Mouse (Mus musculus): ENCODE results near the gene Pdlim7.

Gene Pdlim7

DNA sequence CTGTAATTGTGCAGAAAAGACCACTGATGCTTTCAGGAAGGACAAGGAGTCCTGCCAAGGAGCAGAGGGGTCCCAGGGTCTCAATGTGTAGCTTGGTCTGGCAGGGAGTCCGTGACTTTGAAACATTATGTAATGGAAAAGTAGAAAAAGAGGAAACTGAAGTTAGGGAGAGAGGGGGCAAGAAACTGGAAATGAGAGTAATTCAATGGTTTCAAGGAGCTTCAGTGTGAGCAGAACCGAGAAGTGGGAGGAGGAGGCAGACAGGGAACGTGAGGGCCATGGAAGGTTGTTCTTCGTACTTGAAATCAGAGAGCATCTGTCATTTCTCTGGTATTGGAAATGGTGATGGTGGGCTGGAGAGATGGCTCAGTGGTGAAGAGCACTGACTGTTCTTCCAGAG lies 6.1 kb upstream of the Pdlim7 start:
- no peak for DNase-seq (ENCODE audit: low spot score in 2 of 2)

DNA sequence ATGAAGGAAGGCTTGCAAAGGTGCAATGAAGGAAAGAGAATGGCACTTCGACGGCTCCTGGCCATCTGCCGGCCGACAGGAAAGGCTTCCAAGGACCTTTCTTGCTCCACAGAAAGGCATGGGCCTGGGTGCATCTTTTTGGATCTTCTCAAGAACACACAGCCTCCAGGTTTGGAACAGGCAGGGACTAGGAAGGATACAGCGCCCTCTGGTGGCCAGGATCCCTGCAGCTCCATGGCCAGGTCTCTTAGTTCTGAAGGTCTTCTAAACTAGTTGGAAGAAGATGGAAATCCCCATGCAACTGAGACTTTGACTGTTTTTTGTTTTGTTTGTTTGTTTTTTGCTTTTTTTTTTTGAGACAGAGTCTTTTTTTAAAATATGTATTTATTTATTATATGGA lies 3.5 kb upstream of the Pdlim7 start:
- peak; percentile 87 to 94 for DNase-seq (ENCODE audit: low spot score in 2 of 2)

DNA sequence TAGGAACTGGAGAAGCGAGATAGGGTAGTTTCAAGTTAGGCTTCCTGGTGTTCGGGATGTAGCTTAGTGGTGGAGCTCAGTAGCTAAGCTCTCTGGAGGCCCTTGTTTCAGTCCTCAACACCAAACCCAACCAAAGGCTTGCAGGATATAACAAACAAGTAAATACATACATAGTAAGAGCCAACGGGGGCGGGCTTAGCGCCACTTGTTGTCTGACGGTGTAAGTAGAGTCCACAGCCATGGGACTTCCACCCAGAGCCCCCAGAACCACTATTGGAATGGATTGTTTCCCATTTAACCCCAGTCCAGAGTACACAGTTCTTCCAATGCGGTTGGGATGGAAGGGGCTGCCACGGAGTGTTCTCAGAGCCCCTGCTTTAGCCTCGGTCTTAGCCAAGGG lies 352 bp upstream of the Pdlim7 start:
- DNase-seq (ENCODE audit: low spot score in 2 of 2) = no peak

DNA sequence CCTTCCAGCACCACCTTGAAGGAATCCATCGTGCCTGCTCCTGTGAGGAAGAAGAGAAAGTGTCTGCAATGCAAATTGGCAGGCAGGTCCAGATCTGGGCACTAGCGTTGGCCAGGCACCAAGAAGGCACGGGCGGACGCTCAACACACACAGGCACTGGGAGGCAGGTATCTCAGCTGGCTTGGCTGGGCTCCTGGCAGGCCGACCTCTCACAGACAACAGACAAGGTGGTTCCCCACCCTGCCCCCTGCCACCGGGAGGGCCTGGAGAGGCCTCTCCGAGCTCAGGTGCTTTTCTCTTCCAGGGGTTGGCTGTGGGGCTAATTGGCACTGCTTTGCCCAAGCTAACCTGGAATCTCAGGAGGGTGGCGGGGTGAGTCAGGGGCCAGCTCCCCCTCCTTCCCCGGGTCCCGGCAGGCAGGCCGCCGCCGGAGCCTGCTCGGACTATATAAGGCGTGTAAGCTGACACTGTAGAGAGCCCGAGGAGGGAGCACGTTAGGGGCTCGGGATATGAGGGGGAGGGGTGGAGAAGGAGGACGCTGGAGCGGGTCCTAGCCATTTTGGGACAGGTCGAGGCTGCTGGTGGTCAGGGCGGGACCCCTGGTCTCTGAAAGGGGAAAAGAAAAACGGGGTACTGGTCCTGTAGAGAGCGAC lies 971 bp downstream of the Pdlim7 start:
- DNase-seq (ENCODE audit: low spot score in 2 of 2) = peak in 1 of 2 experiments; percentile 16

DNA sequence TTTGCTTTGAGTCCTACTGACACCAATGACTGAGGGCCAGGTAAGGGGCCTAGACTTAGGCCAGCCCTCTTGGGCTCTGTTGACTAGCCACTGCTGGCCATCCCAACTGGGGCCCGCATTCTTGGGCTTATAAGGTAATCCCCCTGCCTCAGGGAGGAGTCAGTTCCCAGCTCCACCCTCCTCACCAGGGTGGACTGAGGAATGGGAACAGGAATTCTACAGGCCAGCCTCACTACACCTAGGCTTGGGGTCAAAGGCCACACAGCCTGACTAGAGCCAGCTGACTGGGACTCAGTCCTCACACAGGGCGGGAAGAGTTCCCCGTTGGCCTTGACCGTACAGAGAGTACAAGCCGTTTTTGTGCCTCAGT lies 2.0 kb downstream of the Pdlim7 start:
- DNase-seq (ENCODE audit: low spot score in 2 of 2) = no peak

DNA sequence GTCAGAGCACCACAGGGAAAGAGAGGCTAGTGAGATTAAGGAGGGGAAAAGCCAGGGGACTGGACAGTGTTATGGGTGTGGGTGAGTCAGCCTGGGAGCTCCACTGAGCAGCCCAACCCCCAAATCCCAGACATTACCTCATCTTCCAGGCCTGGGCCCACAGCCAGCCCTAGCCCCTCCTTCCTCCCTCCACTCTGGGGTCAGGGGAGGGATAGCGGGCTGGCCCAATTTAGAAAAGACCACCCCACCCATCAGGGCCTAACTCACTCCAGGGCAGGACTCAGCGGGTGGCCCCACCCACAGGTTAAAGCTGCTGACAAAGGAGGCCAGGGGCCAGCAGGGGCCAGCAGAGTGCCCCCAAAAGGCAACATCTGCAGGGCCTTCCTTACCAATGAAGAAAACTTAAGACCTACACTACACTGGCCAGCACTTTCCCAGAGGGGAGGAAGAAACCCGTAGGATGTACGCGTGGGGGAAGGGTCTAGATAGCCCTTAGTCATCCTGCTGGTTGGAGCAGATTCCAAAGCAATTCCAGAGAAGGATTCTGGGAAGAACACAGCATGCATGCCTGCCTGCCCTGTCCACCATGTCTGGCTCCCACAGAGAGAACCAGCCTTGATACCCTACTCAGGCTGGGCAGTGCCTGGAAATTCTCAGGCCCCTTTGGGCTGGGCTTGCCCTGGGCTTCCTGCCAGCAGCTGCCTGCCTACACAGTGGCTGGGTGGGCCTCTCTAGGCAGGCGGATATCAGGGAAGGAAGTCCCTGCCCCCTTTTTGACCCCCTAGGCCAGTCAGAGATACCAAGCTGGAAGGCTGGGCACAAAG lies 2.6 kb downstream of the Pdlim7 start:
- DNase-seq (ENCODE audit: low spot score in 2 of 2) = no peak

DNA sequence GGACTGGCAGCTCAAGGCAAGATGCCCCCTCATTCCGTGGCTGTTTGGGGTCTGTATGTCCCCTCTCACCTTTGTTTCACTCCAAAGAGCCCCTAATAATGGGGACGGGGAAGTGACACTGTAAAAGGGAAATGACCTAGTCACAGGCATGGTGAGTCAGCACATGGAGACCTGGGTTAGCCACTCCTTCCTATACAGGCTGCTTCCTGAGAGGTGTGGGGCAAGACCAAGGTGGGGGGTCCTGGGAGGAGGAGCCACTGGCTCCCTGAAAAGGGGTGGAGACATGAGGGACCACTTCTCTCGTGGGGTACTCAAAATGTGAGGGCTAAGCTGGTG lies 3.2 kb downstream of the Pdlim7 start:
- DNase-seq (ENCODE audit: low spot score in 2 of 2) = no peak

DNA sequence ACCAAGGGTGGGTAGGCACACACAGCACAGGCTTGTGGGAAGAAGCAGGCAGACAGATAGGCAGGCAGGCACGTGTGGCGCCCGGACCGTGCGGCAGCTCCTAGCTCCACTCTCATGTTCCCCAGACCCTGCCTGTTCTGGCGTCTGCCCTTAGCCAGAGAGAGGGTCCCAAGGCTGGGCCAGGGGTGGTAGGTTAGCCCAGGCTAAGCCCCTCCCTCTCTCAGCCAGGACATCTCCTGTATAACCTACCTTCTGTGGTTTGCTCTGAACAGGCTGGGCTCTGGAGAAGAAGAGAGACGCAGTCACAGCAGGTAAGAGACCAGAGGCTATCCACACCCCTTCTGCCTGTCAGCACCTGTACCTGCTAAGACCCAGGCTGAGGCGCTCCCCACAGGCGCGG lies 4.9 kb downstream of the Pdlim7 start:
- no peak for DNase-seq (ENCODE audit: low spot score in 2 of 2)

DNA sequence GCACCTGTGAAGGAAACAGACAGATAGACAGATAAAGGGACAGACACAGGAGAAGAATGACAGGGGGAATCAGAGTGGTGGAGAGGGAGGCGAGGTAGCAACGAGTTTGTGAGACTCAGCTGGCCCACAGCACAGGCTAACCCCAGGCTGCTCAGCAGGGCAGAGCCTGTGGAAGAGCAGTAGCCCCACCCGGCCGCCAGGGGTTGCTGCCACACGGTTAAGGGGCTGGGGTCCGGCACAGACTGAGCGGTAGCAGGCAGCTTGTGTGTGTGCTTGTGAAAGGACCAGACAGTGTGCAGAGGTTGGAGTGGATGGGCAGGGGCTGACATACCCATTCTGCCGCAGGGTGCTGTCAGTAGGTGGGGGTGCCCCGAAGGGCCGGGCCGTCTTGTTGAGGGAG lies 5.6 kb downstream of the Pdlim7 start:
- DNase-seq (ENCODE audit: low spot score in 2 of 2) = no peak

DNA sequence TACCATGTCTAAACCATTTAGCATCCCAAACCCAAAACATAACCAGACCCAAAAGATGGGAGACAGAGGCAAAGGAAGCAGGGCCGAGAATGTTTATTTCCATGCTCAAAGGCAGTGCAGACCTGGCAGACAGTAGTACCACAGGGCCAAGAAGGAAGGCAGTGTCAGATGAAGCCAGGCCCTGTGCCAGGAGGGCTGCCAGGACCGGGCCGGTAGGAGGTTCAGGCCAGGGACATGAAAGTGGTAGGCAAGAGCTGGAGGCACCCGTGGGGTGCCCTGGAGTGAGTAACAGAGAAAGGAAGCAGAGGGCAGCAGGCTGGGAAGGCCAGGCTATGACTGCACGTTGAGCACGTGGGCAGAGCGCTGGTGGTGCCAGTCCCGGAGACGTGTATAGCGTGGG lies 6.8 kb downstream of the Pdlim7 start:
- no peak for DNase-seq (ENCODE audit: low spot score in 2 of 2)

DNA sequence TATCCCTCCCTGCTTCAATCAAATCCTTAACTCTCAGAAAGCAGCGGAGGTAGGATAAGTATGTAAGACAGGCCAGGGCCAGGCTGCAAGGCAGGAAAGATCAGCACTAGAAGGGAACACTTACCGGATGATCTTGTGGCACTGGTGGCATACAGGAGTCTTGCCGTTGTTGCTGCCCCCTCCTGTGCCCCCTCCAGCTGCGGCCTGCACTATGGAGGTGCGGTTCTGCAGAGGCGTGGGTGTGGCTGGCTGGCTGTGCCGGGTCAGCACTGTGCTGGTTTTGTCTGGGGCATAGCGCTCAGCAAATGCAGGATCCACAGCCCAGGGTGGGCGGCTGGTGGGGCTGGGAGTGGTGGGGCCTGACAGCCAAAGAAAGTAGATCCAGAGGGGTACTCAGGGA lies 7.7 kb downstream of the Pdlim7 start:
- DNase-seq (ENCODE audit: low spot score in 2 of 2) = no peak

DNA sequence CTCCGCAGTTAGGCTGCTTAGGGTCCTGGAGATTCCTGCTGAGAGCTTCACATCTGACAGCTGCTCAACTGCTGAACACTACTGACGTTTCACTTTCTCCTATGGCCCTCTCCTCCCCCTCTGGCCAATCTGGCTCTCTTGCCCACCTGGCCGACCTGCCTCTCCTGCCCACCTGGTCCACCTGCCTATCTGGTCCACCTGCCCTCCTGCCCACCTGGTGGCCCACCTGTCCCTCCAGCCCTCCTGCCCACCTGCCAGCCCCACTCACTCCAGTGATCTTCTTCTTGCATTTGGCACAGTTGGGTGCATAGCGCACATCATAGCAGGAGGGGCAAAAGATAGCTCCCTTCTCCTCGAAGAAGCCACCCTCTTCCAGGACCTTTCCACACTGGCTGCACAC lies 9.1 kb downstream of the Pdlim7 start:
- no peak for DNase-seq (ENCODE audit: low spot score in 2 of 2)

DNA sequence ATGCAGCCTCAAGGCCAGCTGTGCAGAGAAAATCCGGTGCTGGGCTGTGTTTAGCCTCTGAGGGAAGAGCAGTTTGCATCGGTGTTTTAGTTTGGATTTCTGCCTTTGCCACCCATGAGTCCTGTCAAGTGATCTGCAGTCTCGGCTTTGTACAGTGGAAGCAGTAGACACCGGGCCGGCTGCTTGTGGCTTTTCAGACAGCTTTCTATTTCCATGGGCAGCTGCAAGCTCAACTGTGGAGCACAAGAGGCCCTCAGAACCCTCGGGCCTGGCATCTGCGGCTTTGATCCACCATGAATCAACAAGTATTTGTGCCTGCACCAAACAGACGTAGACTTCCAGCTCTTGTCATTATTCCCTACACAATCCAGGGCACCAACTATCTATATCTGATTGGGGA lies 11.1 kb downstream of the Pdlim7 start:
- DNase-seq (ENCODE audit: low spot score in 2 of 2) = peak in 1 of 2 experiments; percentile 16

DNA sequence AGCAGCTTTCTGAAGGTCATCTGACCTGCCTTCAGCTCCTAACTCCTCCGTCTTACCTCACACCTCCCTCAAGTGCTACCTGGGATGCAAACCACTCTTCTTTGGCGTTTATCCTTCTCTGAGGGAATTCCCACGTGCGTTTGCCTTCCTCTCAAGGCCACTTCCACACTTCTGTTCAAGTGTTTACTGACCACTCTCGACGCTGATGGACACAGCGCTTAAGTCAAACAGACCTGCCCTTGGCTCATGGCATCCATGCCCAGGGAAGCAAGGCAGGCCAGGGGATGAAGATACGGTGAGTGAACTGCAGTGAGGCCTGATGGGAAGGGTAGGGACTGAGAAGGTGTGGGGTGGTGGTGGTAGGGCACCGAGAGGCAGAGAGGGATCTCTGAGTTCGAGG lies 12.9 kb downstream of the Pdlim7 start:
- no peak for DNase-seq (ENCODE audit: low spot score in 2 of 2)

DNA sequence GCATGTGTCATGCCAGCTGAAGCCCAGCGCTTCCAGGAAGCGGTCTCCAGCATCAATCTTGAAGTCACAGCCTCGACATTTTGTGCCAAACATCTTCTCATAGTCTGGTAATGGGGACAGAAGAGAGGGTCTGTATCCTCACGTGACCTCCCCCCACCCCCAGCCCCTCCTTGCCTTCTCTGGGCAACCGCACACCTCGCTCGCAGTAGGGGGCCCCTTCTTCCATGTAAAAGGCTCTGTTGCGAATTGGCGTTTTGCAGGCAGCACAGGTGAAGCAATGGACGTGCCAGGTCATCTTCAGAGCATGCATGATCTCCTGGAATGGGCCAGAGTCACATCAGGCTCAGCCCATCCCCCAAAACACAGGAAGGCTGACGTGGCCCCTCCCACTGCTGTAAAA lies 14.6 kb downstream of the Pdlim7 start:
- no peak for DNase-seq (ENCODE audit: low spot score in 2 of 2)

DNA sequence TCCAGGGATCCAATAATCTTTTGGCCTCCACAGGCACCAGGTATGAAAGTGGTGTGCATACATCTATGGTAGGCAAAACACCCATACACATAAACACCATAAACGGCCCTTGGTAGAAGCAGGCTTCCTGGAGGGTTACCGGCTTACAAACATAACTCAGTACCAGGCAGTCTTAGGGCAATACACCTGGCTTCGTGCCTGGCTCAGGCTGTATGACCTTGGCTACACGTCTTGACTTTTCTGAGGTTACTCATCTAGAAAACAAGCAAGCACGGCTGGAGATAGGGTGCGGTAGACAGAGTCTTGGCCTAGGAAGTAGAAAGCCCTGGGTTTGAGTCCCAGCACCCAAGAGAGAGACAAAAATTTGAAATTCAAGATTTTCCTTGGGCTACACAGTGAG lies 16.8 kb downstream of the Pdlim7 start:
- DNase-seq (ENCODE audit: low spot score in 2 of 2) = no peak

DNA sequence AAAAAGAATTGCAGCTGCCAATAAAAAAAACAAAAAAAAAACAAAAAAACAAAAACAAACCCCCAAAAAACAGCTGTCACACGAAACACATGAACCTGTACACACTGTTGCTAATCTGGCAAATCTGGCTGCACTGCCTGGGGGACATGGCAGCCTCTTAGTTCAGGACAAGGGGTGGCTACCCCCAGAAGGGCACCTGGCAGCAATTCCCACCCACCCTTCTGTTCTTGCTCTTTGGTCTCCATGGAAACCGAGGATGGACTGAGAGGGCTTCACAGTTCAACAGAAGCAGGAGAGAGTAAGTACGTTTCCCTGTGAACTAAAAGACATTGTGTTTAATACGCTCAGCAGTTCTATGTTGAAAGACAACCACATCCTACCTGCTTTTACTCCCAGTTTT lies 17.8 kb downstream of the Pdlim7 start:
- no peak for DNase-seq (ENCODE audit: low spot score in 2 of 2)

DNA sequence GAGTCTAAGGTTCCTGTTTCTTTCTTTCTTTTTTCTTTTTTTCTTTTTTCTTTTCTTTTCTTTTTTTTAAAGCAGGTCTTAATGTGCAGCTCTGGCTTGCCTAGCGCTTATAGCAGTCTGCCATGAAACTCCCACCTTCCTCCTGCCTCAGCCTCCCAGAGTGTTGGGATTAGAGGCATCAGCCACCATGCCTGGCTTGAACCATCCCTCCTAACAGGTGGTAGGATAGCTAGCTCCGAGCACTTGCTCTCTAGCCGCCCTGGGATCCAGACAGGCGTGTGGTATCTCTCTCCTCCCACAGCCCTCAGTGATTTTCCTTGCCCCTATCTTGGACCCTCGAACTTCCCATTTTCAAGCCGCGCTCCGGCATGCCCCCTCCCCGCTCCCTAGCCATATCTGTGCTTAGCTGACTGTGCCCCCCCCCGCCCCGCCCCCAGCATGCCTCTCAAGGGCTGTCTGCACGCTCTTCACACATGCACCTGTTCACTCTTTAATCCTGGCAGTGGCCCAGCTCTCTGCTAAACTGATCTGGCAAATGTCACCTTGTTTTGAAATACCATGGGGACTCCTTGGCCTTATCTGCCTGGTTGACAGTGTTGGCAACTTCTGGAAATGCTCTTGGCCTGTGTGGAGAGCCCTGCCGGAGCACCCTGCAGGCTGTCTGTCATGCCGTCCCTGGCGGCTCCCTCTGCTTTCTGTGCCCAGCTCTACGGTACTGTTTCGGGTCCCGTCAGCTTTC lies 18.4 kb downstream of the Pdlim7 start:
- peak in 1 of 2 experiments; percentile 36 for DNase-seq (ENCODE audit: low spot score in 2 of 2)

DNA sequence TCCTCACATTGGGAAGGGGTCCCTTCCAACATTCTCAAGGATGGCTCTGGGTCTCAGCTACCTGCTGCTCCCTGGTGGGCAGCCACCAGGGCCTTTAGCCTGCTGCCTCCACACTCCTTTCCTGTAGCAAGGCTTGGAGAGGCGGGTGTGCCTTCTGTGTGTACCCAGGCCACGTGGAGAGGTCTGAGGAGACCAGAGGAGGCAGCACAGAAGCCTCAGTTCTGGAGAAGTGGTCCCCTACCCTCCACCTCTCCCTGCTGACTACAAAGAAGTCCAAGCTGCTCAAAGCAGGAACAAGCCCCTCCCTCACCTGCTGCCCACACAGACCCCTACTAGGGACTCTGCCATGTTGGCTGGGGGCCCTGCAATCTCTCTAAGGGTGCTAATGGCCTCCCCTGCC lies 19.2 kb downstream of the Pdlim7 start:
- DNase-seq (ENCODE audit: low spot score in 2 of 2) = no peak

DNA sequence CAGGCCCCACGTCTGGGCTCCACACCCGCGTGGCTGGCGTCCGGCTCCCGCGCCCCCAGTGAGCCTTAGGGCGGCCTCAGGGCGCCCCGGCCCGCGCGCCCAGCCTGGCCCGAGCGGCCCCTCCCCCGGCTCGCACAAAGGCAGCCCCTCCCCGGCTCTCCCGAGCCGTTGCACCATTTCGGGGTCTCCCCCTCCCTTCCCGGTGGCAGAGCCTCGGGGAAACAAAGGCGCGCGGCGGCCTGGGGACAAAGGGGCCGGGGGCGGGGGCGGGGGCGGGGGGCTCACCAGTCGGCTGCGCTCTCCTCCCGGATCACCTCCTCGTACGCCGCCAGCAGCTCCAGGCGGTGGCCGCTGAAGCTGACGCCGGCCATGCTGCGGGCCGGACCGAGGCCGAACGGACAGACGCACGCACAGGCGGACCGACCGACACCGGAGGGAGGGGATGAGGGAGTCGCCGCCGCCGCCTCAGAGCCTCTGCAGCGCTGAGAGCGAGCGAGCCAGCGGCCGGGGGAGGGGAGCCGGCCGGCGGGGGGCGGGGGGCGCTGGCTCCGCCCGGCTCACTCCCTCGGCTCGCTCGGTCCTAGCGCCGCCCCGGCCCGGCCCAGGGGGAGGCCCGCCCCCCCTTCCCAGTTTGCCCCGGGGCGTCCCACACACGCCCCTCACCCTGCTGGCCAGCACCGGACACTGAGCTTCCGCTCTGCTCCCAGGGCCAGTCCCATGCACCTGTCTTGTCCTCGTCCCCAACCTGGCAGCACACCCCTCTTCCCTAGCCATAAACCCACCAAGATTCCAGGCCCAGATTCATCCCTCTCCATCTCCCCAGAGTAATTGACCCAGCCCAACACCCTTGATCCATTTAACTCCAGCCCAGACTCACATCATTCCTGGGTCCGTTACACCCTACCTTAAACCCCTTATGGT lies 25.6 kb downstream of the Pdlim7 start, which contains the start of gene Dbn1:
TSS of gene Dbn1 (minus strand) at position 534 of the 921 bp plus-strand sequence.
- peak in 1 of 2 experiments; percentile 50 for DNase-seq (ENCODE audit: low spot score in 2 of 2)

DNA sequence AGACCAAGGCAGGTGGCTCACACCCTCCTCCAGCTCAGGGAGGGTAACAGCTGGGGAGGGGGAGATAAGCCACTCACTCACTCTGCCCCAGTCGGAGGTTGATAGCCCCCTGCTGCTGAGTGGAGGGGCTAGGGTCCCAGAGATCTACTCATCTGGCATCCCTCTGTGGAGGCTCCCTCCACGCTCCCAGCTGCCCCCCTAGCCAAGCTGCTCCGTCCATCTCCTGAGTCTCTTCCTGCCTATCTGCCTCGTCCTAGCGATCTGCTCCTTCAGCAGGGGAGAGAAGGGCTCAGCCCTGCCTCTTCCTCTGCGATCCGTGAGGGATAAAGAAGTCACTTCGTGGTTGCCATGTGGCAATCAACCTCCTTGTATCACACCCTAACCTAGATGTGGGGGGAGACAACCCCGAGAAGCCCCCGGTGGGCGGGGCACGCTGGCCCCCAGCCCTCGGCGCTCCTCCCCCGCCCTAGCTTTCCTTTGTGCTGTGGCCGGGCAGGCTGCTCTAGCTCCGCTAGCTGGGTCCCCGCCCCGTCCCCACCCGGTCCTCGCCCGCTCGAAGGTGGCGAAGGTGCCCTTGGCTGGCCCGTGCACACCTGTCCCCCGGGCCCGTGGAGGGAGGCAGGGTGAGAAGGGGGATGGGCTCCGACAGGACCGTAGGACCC lies 26.4 kb downstream of the Pdlim7 start:
- DNase-seq (ENCODE audit: low spot score in 2 of 2) = peak in 1 of 2 experiments; percentile 45
